Mouse (Mus musculus) forebrain, embryonic 16.5 days (tissue): ENCODE measurements around the gene Chrm5. TPM values are rescaled to one million over a fixed set of nuclear protein-coding genes. Genes with fewer than 3 reads are reported as not detected.
"Not testable (repeated sequence)": the region's sequence is repeated elsewhere in the genome, so short reads cannot be mapped to it uniquely, and the experiment has no call there.

ENCODE experiments used
- ATAC-seq: fragments of 200-750 bp; cut with Nextera tagmentation; 2 replicates; pipeline ENCODE4 v1.8.0; 2017; ENCODE audit warnings: mild to moderate bottlenecking, moderate library complexity
- H3K27ac ChIP-seq: fragments of 300-500 bp; sonication (generic); 2 replicates; pipeline ENCODE4 v1.5.1; 2014; ENCODE audit warnings: low read length, control low read depth
- H3K27me3 ChIP-seq: fragments of 300-500 bp; sonication (generic); replicated peaks from 2 replicates; pipeline ENCODE4 v1.6.1; 2014; ENCODE audit warnings: low read length; ENCODE audit not compliant: control insufficient read depth, insufficient read depth
- H3K36me3 ChIP-seq: fragments of 300-500 bp; sonication (generic); 2 replicates; pipeline ENCODE4 v1.6.1; 2014; ENCODE audit not compliant: control insufficient read depth, insufficient read depth
- H3K4me1 ChIP-seq: fragments of 300-500 bp; sonication (generic); replicated peaks from 2 replicates; pipeline ENCODE4 v1.6.1; 2014; ENCODE audit warnings: low read length; ENCODE audit not compliant: control insufficient read depth, insufficient read depth
- H3K4me2 ChIP-seq: fragments of 300-500 bp; sonication (generic); 2 replicates; pipeline ENCODE4 v1.6.1; 2014; ENCODE audit warnings: mild to moderate bottlenecking, low read length, control low read depth
- H3K4me3 ChIP-seq: fragments of 300-500 bp; sonication (generic); replicated peaks from 2 replicates; pipeline ENCODE4 v1.5.1; 2014; ENCODE audit warnings: mild to moderate bottlenecking, low read length, control low read depth
- H3K9ac ChIP-seq: fragments of 300-500 bp; sonication (generic); replicated peaks from 2 replicates; pipeline ENCODE4 v1.6.1; 2014; ENCODE audit warnings: low read depth, low read length, control low read depth
- H3K9me3 ChIP-seq: fragments of 300-500 bp; sonication (generic); 2 replicates; pipeline ENCODE4 v1.6.1; 2016; ENCODE audit warnings: low read length; ENCODE audit not compliant: control insufficient read depth
- WGBS: fragments of 180-500 bp; shearing (Covaris S2); extraction: QIAGEN DNeasy Blood & Tissue Kit; methylation state at CpG from one replicate; pipeline ENCODE4 v1.1.7; 2014; 5-methylcytosine and 5-hydroxymethylcytosine counted together
- polyA plus RNA-seq: library from polyadenylated mRNA; unstranded; fragments of >200 nt; fragmentation: Nextera tagmentation; extraction: Ambion mirVana; gene quantifications from 2 replicates; pipeline ENCODE4 v1.2.1, GENCODE M21; 2015

The Chrm5 gene
- polyA plus RNA-seq, 1 experiment from 2014 or later: 1.2 TPM

- H3K4me3 ChIP-seq: no peak overlapping the region
- WGBS: 95% methylated on average over 3 of the region's 3 CpGs
- no peak for ATAC-seq
- H3K36me3 ChIP-seq: peaks cover 16% of the 10 kb centered on the region
- peaks cover 7% of the 10 kb centered on the region for H3K4me1 ChIP-seq
- H3K4me2 ChIP-seq: no peak overlapping the region
- no peaks in the 10 kb centered on the region for H3K27me3 ChIP-seq
- no peak overlapping the region for H3K27ac ChIP-seq
- H3K9ac ChIP-seq: no peak overlapping the region
- H3K9me3 ChIP-seq: no peaks in the 10 kb centered on the region
These were observed 20.0 kb downstream of the Chrm5 start for GRCm38 (mm10) chr2:112460557-112460956.

- Histone ChIP-seq H3K36me3 (peaks cover 2% of the 10 kb centered on the region), H3K27ac (peak within 1 kb of the TSS; percentile 79), H3K4me1 (peaks cover 12% of the 10 kb centered on the region), H3K9me3 (no peaks in the 10 kb centered on the region), H3K4me3 (peak within 1 kb of the TSS; percentile 61), H3K4me2 (peak within 1 kb of the TSS; percentile 93), H3K9ac (peak within 1 kb of the TSS; percentile 81), H3K27me3 (no peaks in the 10 kb centered on the region)
- ATAC-seq: peak; percentile 99
- WGBS: under 1% methylated on average over 49 of the region's 49 CpGs
These were observed 25.6 kb downstream of the Chrm5 start, which contains the start of gene Emc7 for GRCm38 (mm10) chr2:112454862-112455564. Gene Emc7, plus strand, starts transcription at chr2:112454997.

DNA sequence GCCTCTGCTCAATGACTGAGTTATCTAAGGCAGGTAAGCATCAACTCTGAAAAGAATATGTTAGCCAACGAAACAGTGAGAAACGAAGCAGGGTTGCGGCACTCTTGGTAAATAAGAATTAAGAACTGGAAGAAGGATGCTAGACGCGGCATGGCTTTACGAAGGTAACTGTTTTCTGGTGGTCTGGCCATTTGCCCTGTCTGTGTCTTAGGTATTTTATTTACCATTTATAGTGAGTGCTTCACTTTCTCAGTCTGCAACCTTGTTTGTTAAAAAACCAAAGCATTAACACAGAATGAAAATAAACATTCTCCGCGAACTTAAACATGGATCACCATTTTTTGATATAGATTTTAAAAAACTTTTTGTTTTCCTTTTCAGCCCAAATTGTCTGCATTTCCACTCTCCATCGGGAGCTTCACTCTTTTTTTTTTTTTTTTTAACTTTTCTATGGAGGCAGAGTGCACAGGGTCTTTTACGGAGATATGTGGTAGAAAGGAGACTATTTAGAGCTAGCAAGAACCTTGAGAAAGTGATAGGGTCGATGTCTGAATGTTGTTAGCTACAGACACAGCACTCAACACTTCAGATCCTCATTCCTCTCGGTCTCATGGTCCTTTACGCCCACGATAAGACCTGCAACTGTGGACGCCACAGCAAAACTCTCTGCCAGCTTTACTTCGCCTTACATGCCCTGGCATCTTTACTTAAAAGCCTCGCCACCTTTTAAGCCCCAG, 26.3 kb downstream of the Chrm5 start:
- Histone ChIP-seq H3K4me3 (peak overlapping the region; percentile 61), H3K27me3 (no peaks in the 10 kb centered on the region), H3K9me3 (no peaks in the 10 kb centered on the region), H3K4me2 (peak overlapping the region; percentile 87), H3K27ac (peak overlapping the region; percentile 56; the same call in 1 of the 2 replicates), H3K4me1 (peaks cover 12% of the 10 kb centered on the region), H3K36me3 (no peaks in the 10 kb centered on the region), H3K9ac (peak overlapping the region; percentile 81)
- peak; percentile 69 for ATAC-seq
- WGBS: 29% methylated on average over 17 of the region's 17 CpGs

- H3K4me3 ChIP-seq, H3K36me3 ChIP-seq, H3K4me2 ChIP-seq, H3K27me3 ChIP-seq, H3K27ac ChIP-seq, H3K9me3 ChIP-seq, ATAC-seq, H3K9ac ChIP-seq: not testable (repeated sequence)
- peaks cover 12% of the 10 kb centered on the region for H3K4me1 ChIP-seq
These were observed 28.1 kb downstream of the Chrm5 start for GRCm38 (mm10) chr2:112452513-112452912.

GRCm38 (mm10) chr2:112449597-112450296, 30.8 kb downstream of the Chrm5 start:
- H3K27ac ChIP-seq: no peak overlapping the region
- no peak overlapping the region for H3K4me2 ChIP-seq
- no peaks in the 10 kb centered on the region for H3K36me3 ChIP-seq
- H3K4me3 ChIP-seq: no peak overlapping the region
- no peak for ATAC-seq
- WGBS: 40% methylated on average over 4 of the region's 4 CpGs
- H3K9me3 ChIP-seq: no peaks in the 10 kb centered on the region
- no peak overlapping the region for H3K9ac ChIP-seq
- peaks cover 3% of the 10 kb centered on the region for H3K4me1 ChIP-seq
- no peaks in the 10 kb centered on the region for H3K27me3 ChIP-seq

DNA sequence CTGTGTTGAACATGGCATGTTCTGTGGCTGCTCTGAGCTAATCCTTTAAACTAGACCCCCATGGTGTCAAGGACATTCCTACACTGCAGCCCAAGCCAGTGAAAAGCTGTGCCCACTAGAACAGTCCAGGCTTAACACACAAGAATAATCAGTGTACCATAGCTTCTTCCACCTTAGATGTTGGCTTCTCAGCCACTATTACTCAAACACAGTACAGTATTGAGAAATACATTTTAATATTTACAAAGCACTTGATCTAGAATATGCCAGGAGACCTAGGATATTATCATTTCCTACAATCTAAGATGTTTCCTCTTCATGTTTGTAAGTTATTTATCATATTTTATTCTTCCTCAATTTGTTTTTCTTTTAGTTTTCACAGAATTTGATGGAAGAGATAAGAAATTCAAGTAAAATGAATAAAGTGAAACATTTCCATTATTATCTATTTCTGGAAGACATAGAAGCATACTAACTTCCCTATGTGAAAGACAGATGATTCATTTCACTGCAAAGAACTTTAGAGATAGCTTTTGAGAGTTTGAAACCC, 32.0 kb downstream of the Chrm5 start:
- no peak for ATAC-seq
- Histone ChIP-seq H3K4me3 (no peak overlapping the region), H3K27ac (no peak overlapping the region), H3K27me3 (no peaks in the 10 kb centered on the region), H3K36me3 (no peaks in the 10 kb centered on the region), H3K9ac (no peak overlapping the region), H3K4me2 (no peak overlapping the region), H3K9me3 (no peaks in the 10 kb centered on the region), H3K4me1 (no peaks in the 10 kb centered on the region)

DNA sequence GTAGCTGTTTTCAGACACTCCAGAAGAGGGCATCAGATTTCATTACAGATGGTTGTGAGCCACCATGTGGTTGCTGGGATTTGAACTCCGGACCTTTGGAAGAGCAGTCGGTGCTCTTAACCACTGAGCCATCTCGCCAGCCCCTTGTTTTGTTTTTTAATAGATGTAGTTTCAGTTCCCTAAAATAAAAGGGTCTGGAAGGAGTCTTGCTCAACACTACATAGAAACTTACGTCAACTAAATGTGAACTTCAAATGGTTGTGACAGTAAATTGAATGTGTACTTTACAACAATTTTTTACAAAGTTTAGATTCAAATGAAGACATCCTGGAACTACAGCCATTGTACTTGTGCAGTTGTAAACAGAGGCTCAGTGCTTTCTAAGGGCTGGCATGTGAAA, 32.5 kb downstream of the Chrm5 start:
- not testable (repeated sequence) for H3K4me3 ChIP-seq, H3K9ac ChIP-seq, ATAC-seq, H3K9me3 ChIP-seq, H3K4me2 ChIP-seq, H3K27ac ChIP-seq, H3K36me3 ChIP-seq, H3K4me1 ChIP-seq, H3K27me3 ChIP-seq
- 74% methylated on average over 4 of the region's 4 CpGs for WGBS

DNA sequence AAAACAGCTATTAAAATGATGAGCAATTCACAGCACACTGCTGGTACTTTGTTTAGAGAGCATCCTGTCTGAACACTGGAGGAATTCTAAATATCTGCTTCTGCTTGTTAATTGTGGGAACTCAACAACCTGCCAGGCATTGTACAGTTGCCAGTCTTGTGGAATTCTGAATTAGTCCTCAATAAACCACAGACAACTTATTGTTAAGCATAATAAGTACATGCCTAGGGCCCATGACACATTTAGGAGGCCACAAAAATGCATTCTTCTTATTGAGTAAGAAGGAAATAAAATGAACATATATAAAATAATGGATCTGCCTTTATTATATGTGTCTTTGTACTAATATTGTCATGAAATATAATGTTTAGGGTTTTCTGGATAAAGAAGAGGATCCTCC, 35.1 kb downstream of the Chrm5 start:
- Histone ChIP-seq H3K36me3 (no peaks in the 10 kb centered on the region), H3K4me2 (no peak overlapping the region), H3K4me1 (no peaks in the 10 kb centered on the region), H3K9ac (no peak overlapping the region), H3K4me3 (no peak overlapping the region), H3K9me3 (no peaks in the 10 kb centered on the region), H3K27ac (no peak overlapping the region), H3K27me3 (no peaks in the 10 kb centered on the region)
- no peak for ATAC-seq

- H3K36me3 ChIP-seq: no peaks in the 10 kb centered on the region
- H3K4me3 ChIP-seq: no peak overlapping the region
- no peaks in the 10 kb centered on the region for H3K4me1 ChIP-seq
- no peaks in the 10 kb centered on the region for H3K27me3 ChIP-seq
- no peak overlapping the region for H3K9ac ChIP-seq
- H3K4me2 ChIP-seq: no peak overlapping the region
- 71% methylated on average over 2 of the region's 2 CpGs for WGBS
- no peak overlapping the region for H3K27ac ChIP-seq
- no peak for ATAC-seq
- H3K9me3 ChIP-seq: no peaks in the 10 kb centered on the region
These were observed 37.1 kb downstream of the Chrm5 start for GRCm38 (mm10) chr2:112443491-112443890.
